30 mouse cellular contexts compared by ENCODE assay signal in the genomic region with DNA sequence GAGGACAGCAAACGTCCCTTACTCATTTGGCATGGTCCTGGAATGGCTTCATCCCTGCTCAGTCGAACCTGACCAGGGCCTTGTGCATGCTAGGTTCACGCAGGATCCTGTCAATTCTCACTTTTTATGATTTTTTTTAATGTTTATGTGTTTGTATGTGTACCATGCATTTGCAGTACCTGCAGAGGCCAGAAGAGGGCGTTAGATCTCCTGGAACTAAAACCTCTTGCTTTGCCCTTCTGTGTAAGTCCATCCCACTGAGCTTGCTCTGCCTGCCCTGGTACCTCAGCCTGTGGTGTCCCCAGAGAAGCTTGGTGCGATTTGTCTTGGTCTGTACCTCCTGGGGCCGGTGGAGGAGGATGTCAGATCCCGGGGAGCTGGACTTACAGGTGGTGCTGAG.
A peak's percentile ranks its signal among the peaks of the same experiment; 100 is the strongest.
DNase-seq lines count a peak whose midpoint lies in the region; ATAC-seq and TF ChIP-seq lines count a peak whose summit lies in the region.
"Had no signal": no experiment of that assay in that cellular context is flagged by ENCODE, and none has a peak within 500 bp of the region (broad histone marks: within the 10 kb centered on the region; RNA-seq: fewer than 3 reads in every experiment).

No protein-coding gene starts in this region.

- no peak overlapping the region for H3K4me2 ChIP-seq in forebrain, postnatal 0 days (ENCODE audit: low read depth)
- H3K4me2 ChIP-seq in forebrain, embryonic 11.5 days (ENCODE audit: low read depth, low read length, severe bottlenecking) = no peak overlapping the region
- H3K4me2 ChIP-seq: heart, embryonic 15.5 days; hindbrain, embryonic 15.5 days; intestine, embryonic 15.5 days; neural tube, embryonic 13.5 days had no signal

- no peak overlapping the region for H3K9ac ChIP-seq in forebrain, postnatal 0 days
- no peak overlapping the region for H3K9ac ChIP-seq in forebrain, embryonic 11.5 days (ENCODE audit: low read length)
- H3K9ac ChIP-seq: heart, embryonic 15.5 days; hindbrain, embryonic 15.5 days; intestine, embryonic 15.5 days; neural tube, embryonic 13.5 days had no signal

- no peak overlapping the region for H3K27ac ChIP-seq in forebrain, postnatal 0 days (ENCODE audit: low read depth, low read length)
- no peak overlapping the region for H3K27ac ChIP-seq in forebrain, embryonic 11.5 days (ENCODE audit: low read depth, low read length)
- no peak overlapping the region for H3K27ac ChIP-seq in left cerebral cortex, adult 2 months
- H3K27ac ChIP-seq in cortical plate, adult 2 months (ENCODE audit: insufficient read depth, low read length) = no peak overlapping the region
- H3K27ac ChIP-seq: embryonic facial prominence, embryonic 10.5 days; heart, embryonic 15.5 days; hindbrain, embryonic 15.5 days; intestine, embryonic 15.5 days; limb, embryonic 10.5 days; macrophage; neural tube, embryonic 13.5 days had no signal

- peaks cover 22% of the 10 kb centered on the region for H3K36me3 ChIP-seq in forebrain, postnatal 0 days (ENCODE audit: insufficient read depth)
- peaks cover 16% of the 10 kb centered on the region for H3K36me3 ChIP-seq in forebrain, embryonic 11.5 days (ENCODE audit: control insufficient read depth, insufficient read depth, low read length)

- 89% methylated on average over 7 of the region's 7 CpGs for WGBS in forebrain, postnatal 0 days
- 87% methylated on average over 7 of the region's 7 CpGs for WGBS in forebrain, embryonic 11.5 days

- ATAC-seq in forebrain, postnatal 0 days = no peak
- no peak for ATAC-seq in forebrain, embryonic 11.5 days (replicated peaks; ENCODE audit: low FRiP score)
- ATAC-seq: activated CD4-positive, CD25-positive, alpha-beta regulatory T cell, adult 4 months; forebrain, embryonic 16.5 days; intestine, embryonic 15.5 days; midbrain, embryonic 16.5 days; Patski had no signal

- 0 out of 2 replicates have a peak, but pooled peaks have one; percentile 23 for TF ChIP-seq CTCF in forebrain, postnatal 0 days (IDR thresholded peaks at IDR 0.05; ENCODE audit: low read depth)
- peak; percentile 33 for TF ChIP-seq CTCF in left cerebral cortex, adult 2 months (IDR thresholded peaks at IDR 0.05)
- 0 out of 2 replicates have a peak, but pooled peaks have one; percentile 16 for TF ChIP-seq CTCF in cortical plate, adult 2 months (IDR thresholded peaks at IDR 0.05; ENCODE audit: extremely low read depth, insufficient read depth, low read length)

- DNase-seq in forebrain, postnatal 0 days = no peak
- DNase-seq in forebrain, embryonic 11.5 days (ENCODE audit: low spot score) = no peak
- DNase-seq in left cerebral cortex, adult 2 months (ENCODE audit: extremely low spot score in 1 of 2, low spot score in 2 of 2) = no peak
- DNase-seq in left cerebral cortex, postnatal 10 days (ENCODE audit: extremely low spot score in 1 of 2, low spot score in 2 of 2) = no peak
- DNase-seq in ES-CJ7 (ENCODE audit: low read depth, low spot score) = peak; percentile 35
- DNase-seq in left cerebral cortex, adult 9 months (ENCODE audit: low spot score in 2 of 2) = no peak
- DNase-seq: adrenal gland, adult 8-10 months; cerebellum, adult 9-11 months; gastrocnemius, postnatal 36 days; heart, postnatal 4 days; kidney, postnatal 25 days; layer of hippocampus, adult 9-11 months; lung, adult 2 months; retina, postnatal 1 day; right cerebral cortex, postnatal 25 days; spleen, adult 18-20 months; thymus, postnatal 25 days had no signal

- no peaks in the 10 kb centered on the region for H3K9me3 ChIP-seq in forebrain, postnatal 0 days (ENCODE audit: low read length)
- H3K9me3 ChIP-seq in forebrain, embryonic 11.5 days (ENCODE audit: control insufficient read depth, low read length) = no peaks in the 10 kb centered on the region; the same call in 1 of the 2 replicates
- H3K9me3 ChIP-seq: heart, embryonic 15.5 days; hindbrain, embryonic 15.5 days; intestine, embryonic 15.5 days; limb, embryonic 10.5 days had no signal

- no peak overlapping the region for H3K4me3 ChIP-seq in forebrain, postnatal 0 days (ENCODE audit: low read depth, low read length)
- no peak overlapping the region for H3K4me3 ChIP-seq in forebrain, embryonic 11.5 days (ENCODE audit: low read depth, low read length)
- H3K4me3 ChIP-seq in left cerebral cortex, adult 2 months = no peak overlapping the region
- no peak overlapping the region for H3K4me3 ChIP-seq in cortical plate, adult 2 months (ENCODE audit: insufficient read depth, low read length)
- H3K4me3 ChIP-seq: embryonic facial prominence, embryonic 10.5 days; heart, embryonic 15.5 days; hindbrain, embryonic 15.5 days; intestine, embryonic 15.5 days; limb, embryonic 10.5 days; myocyte; neural tube, embryonic 13.5 days had no signal

- intact Hi-C loops in left cerebral cortex, adult 2 months (cut with DNase I) = no loop called here
- intact Hi-C loops in left cerebral cortex, postnatal 10 days (cut with DNase I) = no loop called here

- H3K4me1 ChIP-seq in forebrain, postnatal 0 days (ENCODE audit: insufficient read depth) = no peaks in the 10 kb centered on the region
- no peaks in the 10 kb centered on the region for H3K4me1 ChIP-seq in forebrain, embryonic 11.5 days (replicated peaks; ENCODE audit: control insufficient read depth, insufficient read depth, low read length)
- 0 out of 2 replicates have a peak, but pooled peaks cover 3% of the 10 kb centered on the region for H3K4me1 ChIP-seq in cortical plate, adult 2 months (ENCODE audit: control insufficient read depth, insufficient read depth, low read length)
- H3K4me1 ChIP-seq: embryonic facial prominence, embryonic 10.5 days; heart, embryonic 15.5 days; hindbrain, embryonic 15.5 days; intestine, embryonic 15.5 days; limb, embryonic 10.5 days; neural tube, embryonic 13.5 days had no signal

- H3K27me3 ChIP-seq in forebrain, postnatal 0 days (ENCODE audit: insufficient read depth, low read length) = no peaks in the 10 kb centered on the region
- no peaks in the 10 kb centered on the region for H3K27me3 ChIP-seq in forebrain, embryonic 11.5 days (ENCODE audit: control insufficient read depth, insufficient read depth, low read length)
- H3K27me3 ChIP-seq: heart, embryonic 15.5 days; hindbrain, embryonic 15.5 days; intestine, embryonic 15.5 days; neural tube, embryonic 13.5 days; Patski had no signal

- no peak for TF ChIP-seq POLR2A in cortical plate, adult 2 months (IDR thresholded peaks at IDR 0.05; ENCODE audit: extremely low read depth, insufficient read depth, low read length)
